Mouse (Mus musculus): Measurements from ENCODE around the gene Plpp3. TPM values are rescaled to one million over a fixed set of nuclear protein-coding genes. Genes with fewer than 3 reads are reported as not detected.

The Plpp3 gene
- polyA plus RNA-seq, 1 experiment from 2014 or later: 73.5 TPM

GRCm38 (mm10) chr4:105252571-105253200 lies 95.5 kb downstream of the Plpp3 start:
- no peak overlapping the region for H3K27ac ChIP-seq (replicated peaks; ENCODE audit: low read depth, low read length)
- DNase-seq (ENCODE audit: low spot score): no peak
- no peaks in the 10 kb centered on the region for H3K27me3 ChIP-seq (ENCODE audit: control insufficient read depth, insufficient read depth, low read length)
- 74% methylated on average over 5 of the region's 5 CpGs for WGBS
- no peak overlapping the region for H3K4me3 ChIP-seq (ENCODE audit: low read depth, low read length)
- H3K4me1 ChIP-seq (ENCODE audit: control insufficient read depth, insufficient read depth, low read length): no peaks in the 10 kb centered on the region
- H3K9me3 ChIP-seq (replicated peaks; ENCODE audit: control insufficient read depth, low read length): no peaks in the 10 kb centered on the region
- no peak for ATAC-seq (replicated peaks; ENCODE audit: insufficient number of reproducible peaks, low FRiP score, low TSS enrichment, low read depth)
- no peak overlapping the region for H3K4me2 ChIP-seq (ENCODE audit: low read depth, low read length)
- H3K9ac ChIP-seq (replicated peaks; ENCODE audit: low read length): no peak overlapping the region
- H3K36me3 ChIP-seq (replicated peaks; ENCODE audit: control insufficient read depth, insufficient read depth, low read depth, low read length): no peaks in the 10 kb centered on the region

- no peak overlapping the region for H3K9ac ChIP-seq (replicated peaks; ENCODE audit: low read length)
- no peak for DNase-seq (ENCODE audit: low spot score)
- no peaks in the 10 kb centered on the region for H3K9me3 ChIP-seq (replicated peaks; ENCODE audit: control insufficient read depth, low read length)
- no peaks in the 10 kb centered on the region for H3K4me1 ChIP-seq (ENCODE audit: control insufficient read depth, insufficient read depth, low read length)
- WGBS: 70% methylated on average over 6 of the region's 6 CpGs
- H3K36me3 ChIP-seq (replicated peaks; ENCODE audit: control insufficient read depth, insufficient read depth, low read depth, low read length): no peaks in the 10 kb centered on the region
- no peak for ATAC-seq (replicated peaks; ENCODE audit: insufficient number of reproducible peaks, low FRiP score, low TSS enrichment, low read depth)
- no peak overlapping the region for H3K27ac ChIP-seq (replicated peaks; ENCODE audit: low read depth, low read length)
- H3K27me3 ChIP-seq (ENCODE audit: control insufficient read depth, insufficient read depth, low read length): no peaks in the 10 kb centered on the region
- H3K4me3 ChIP-seq (ENCODE audit: low read depth, low read length): no peak overlapping the region
- H3K4me2 ChIP-seq (ENCODE audit: low read depth, low read length): no peak overlapping the region
These were observed 96.5 kb downstream of the Plpp3 start for GRCm38 (mm10) chr4:105253453-105254341.

GRCm38 (mm10) chr4:105254365-105254764 lies 97.2 kb downstream of the Plpp3 start:
- Histone ChIP-seq H3K4me1 (ENCODE audit: control insufficient read depth, insufficient read depth, low read length) (no peaks in the 10 kb centered on the region), H3K27me3 (ENCODE audit: control insufficient read depth, insufficient read depth, low read length) (no peaks in the 10 kb centered on the region), H3K4me2 (ENCODE audit: low read depth, low read length) (no peak overlapping the region), H3K9me3 (replicated peaks; ENCODE audit: control insufficient read depth, low read length) (no peaks in the 10 kb centered on the region), H3K9ac (replicated peaks; ENCODE audit: low read length) (no peak overlapping the region), H3K36me3 (replicated peaks; ENCODE audit: control insufficient read depth, insufficient read depth, low read depth, low read length) (no peaks in the 10 kb centered on the region), H3K4me3 (ENCODE audit: low read depth, low read length) (no peak overlapping the region), H3K27ac (replicated peaks; ENCODE audit: low read depth, low read length) (no peak overlapping the region)
- no peak for DNase-seq (ENCODE audit: low spot score)
- no peak for ATAC-seq (replicated peaks; ENCODE audit: insufficient number of reproducible peaks, low FRiP score, low TSS enrichment, low read depth)
- 89% methylated on average over 4 of the region's 4 CpGs for WGBS

- H3K4me3 ChIP-seq (ENCODE audit: low read depth, low read length): no peak overlapping the region
- H3K4me1 ChIP-seq (ENCODE audit: control insufficient read depth, insufficient read depth, low read length): no peaks in the 10 kb centered on the region
- no peak overlapping the region for H3K27ac ChIP-seq (replicated peaks; ENCODE audit: low read depth, low read length)
- H3K27me3 ChIP-seq (ENCODE audit: control insufficient read depth, insufficient read depth, low read length): no peaks in the 10 kb centered on the region
- H3K4me2 ChIP-seq (ENCODE audit: low read depth, low read length): no peak overlapping the region
- H3K9ac ChIP-seq (replicated peaks; ENCODE audit: low read length): no peak overlapping the region
- no peaks in the 10 kb centered on the region for H3K9me3 ChIP-seq (replicated peaks; ENCODE audit: control insufficient read depth, low read length)
- WGBS: 82% methylated on average over 3 of the region's 3 CpGs
- DNase-seq (ENCODE audit: low spot score) (no peak), ATAC-seq (replicated peaks; ENCODE audit: insufficient number of reproducible peaks, low FRiP score, low TSS enrichment, low read depth) (no peak)
- no peaks in the 10 kb centered on the region for H3K36me3 ChIP-seq (replicated peaks; ENCODE audit: control insufficient read depth, insufficient read depth, low read depth, low read length)
These were observed 98.0 kb downstream of the Plpp3 start for GRCm38 (mm10) chr4:105255185-105255584.

- Histone ChIP-seq H3K9ac (replicated peaks; ENCODE audit: low read length) (no peak overlapping the region), H3K36me3 (replicated peaks; ENCODE audit: control insufficient read depth, insufficient read depth, low read depth, low read length) (no peaks in the 10 kb centered on the region), H3K27ac (replicated peaks; ENCODE audit: low read depth, low read length) (no peak overlapping the region), H3K4me1 (ENCODE audit: control insufficient read depth, insufficient read depth, low read length) (no peaks in the 10 kb centered on the region), H3K9me3 (replicated peaks; ENCODE audit: control insufficient read depth, low read length) (no peaks in the 10 kb centered on the region), H3K27me3 (ENCODE audit: control insufficient read depth, insufficient read depth, low read length) (no peaks in the 10 kb centered on the region), H3K4me2 (ENCODE audit: low read depth, low read length) (no peak overlapping the region), H3K4me3 (ENCODE audit: low read depth, low read length) (no peak overlapping the region)
- 77% methylated on average over 11 of the region's 11 CpGs for WGBS
- no peak for ATAC-seq (replicated peaks; ENCODE audit: insufficient number of reproducible peaks, low FRiP score, low TSS enrichment, low read depth)
- no peak for DNase-seq (ENCODE audit: low spot score)
These were observed 100.8 kb downstream of the Plpp3 start for GRCm38 (mm10) chr4:105257667-105258560.

GRCm38 (mm10) chr4:105260385-105260784 lies 103.2 kb downstream of the Plpp3 start:
- Histone ChIP-seq H3K27ac (replicated peaks; ENCODE audit: low read depth, low read length) (0 out of 2 replicates have a peak overlapping the region, but pooled peaks have one; percentile 0), H3K36me3 (replicated peaks; ENCODE audit: control insufficient read depth, insufficient read depth, low read depth, low read length) (no peaks in the 10 kb centered on the region), H3K4me3 (ENCODE audit: low read depth, low read length) (no peak overlapping the region), H3K4me2 (ENCODE audit: low read depth, low read length) (no peak overlapping the region), H3K9ac (replicated peaks; ENCODE audit: low read length) (no peak overlapping the region), H3K4me1 (ENCODE audit: control insufficient read depth, insufficient read depth, low read length) (no peaks in the 10 kb centered on the region), H3K27me3 (ENCODE audit: control insufficient read depth, insufficient read depth, low read length) (no peaks in the 10 kb centered on the region), H3K9me3 (replicated peaks; ENCODE audit: control insufficient read depth, low read length) (no peaks in the 10 kb centered on the region)
- peak; percentile 68 for DNase-seq (ENCODE audit: low spot score)
- peak; percentile 67; the same call in 1 of the 2 replicates for ATAC-seq (replicated peaks; ENCODE audit: insufficient number of reproducible peaks, low FRiP score, low TSS enrichment, low read depth)
- WGBS: 50% methylated on average over 2 of the region's 2 CpGs

- H3K36me3 ChIP-seq (replicated peaks; ENCODE audit: control insufficient read depth, insufficient read depth, low read depth, low read length): no peaks in the 10 kb centered on the region
- H3K27ac ChIP-seq (replicated peaks; ENCODE audit: low read depth, low read length): no peak overlapping the region
- no peak overlapping the region for H3K4me3 ChIP-seq (ENCODE audit: low read depth, low read length)
- H3K27me3 ChIP-seq (ENCODE audit: control insufficient read depth, insufficient read depth, low read length): no peaks in the 10 kb centered on the region
- H3K9ac ChIP-seq (replicated peaks; ENCODE audit: low read length): no peak overlapping the region
- ATAC-seq (replicated peaks; ENCODE audit: insufficient number of reproducible peaks, low FRiP score, low TSS enrichment, low read depth): no peak; the same call in 1 of the 2 replicates
- WGBS: 71% methylated on average over 9 of the region's 9 CpGs
- H3K9me3 ChIP-seq (replicated peaks; ENCODE audit: control insufficient read depth, low read length): no peaks in the 10 kb centered on the region
- no peak overlapping the region for H3K4me2 ChIP-seq (ENCODE audit: low read depth, low read length)
- DNase-seq (ENCODE audit: low spot score): no peak
- H3K4me1 ChIP-seq (ENCODE audit: control insufficient read depth, insufficient read depth, low read length): no peaks in the 10 kb centered on the region
These were observed 104.0 kb downstream of the Plpp3 start for GRCm38 (mm10) chr4:105260893-105261769.

Measured in embryonic facial prominence, embryonic 11.5 days (tissue).